Mouse (Mus musculus) megakaryocyte progenitor cell, adult 5-6 weeks (primary cell): ENCODE results near the gene Yae1d1. TPM values are rescaled to one million over a fixed set of nuclear protein-coding genes. Genes with fewer than 3 reads are reported as not detected.
A peak's percentile ranks its signal among the peaks of the same experiment; 100 is the strongest.
"Not testable (repeated sequence)": the region's sequence is repeated elsewhere in the genome, so short reads cannot be mapped to it uniquely, and the experiment has no call there.

Experiments used
- ATAC-seq: replicated peaks from 2 replicates; pipeline ENCODE4 v1.8.0; 2016; ENCODE audit warnings: mild to moderate bottlenecking, moderate TSS enrichment, inconsistent platforms; ENCODE audit not compliant: poor library complexity
- total RNA-seq, 2 experiments: library from RNA; stranded (forward) in 1 of 2; stranded (reverse) in 1 of 2; fragments of 157-497, 149-512 nt in 1 of 2; fragments of 200-1000 nt in 1 of 2; gene quantifications; 2 replicates each; pipeline versions ENCODE4 v1.2.3 to v1.2.4; 2015 to 2017

Gene Yae1d1
- total RNA-seq (2015) (10.8 and 16.0 TPM in 2 replicates), total RNA-seq (2017) (7.7 and 18.9 TPM in 2 replicates)

GRCm38 (mm10) chr13:17992697-17993514 lies at the start of gene Yae1d1:
Gene Yae1d1, minus strand, starts transcription at chr13:17993349.
- ATAC-seq: peak; percentile 99

- no peak for ATAC-seq
These were observed 45.7 kb upstream of the Yae1d1 start for GRCm38 (mm10) chr13:18038814-18039213.

GRCm38 (mm10) chr13:18016604-18017003 lies 23.5 kb upstream of the Yae1d1 start:
- ATAC-seq: peak; percentile 42; the same call in 1 of the 2 replicates

GRCm38 (mm10) chr13:18013205-18013604 lies 20.1 kb upstream of the Yae1d1 start:
- no peak for ATAC-seq

- no peak for ATAC-seq
These were observed 17.9 kb upstream of the Yae1d1 start for GRCm38 (mm10) chr13:18011055-18011454.

- no peak for ATAC-seq
These were observed 332 bp upstream of the Yae1d1 start for GRCm38 (mm10) chr13:17993515-17993847.

GRCm38 (mm10) chr13:17992009-17992408 lies 1.1 kb downstream of the Yae1d1 start:
- ATAC-seq: no peak

- peak; percentile 98 for ATAC-seq
These were observed 10.0 kb downstream of the Yae1d1 start for GRCm38 (mm10) chr13:17983194-17983593.

GRCm38 (mm10) chr13:17982634-17983033 lies 10.5 kb downstream of the Yae1d1 start:
- ATAC-seq: no peak

GRCm38 (mm10) chr13:17976854-17977739 lies 16.1 kb downstream of the Yae1d1 start:
- ATAC-seq: no peak

GRCm38 (mm10) chr13:17975891-17976290 lies 17.3 kb downstream of the Yae1d1 start:
- ATAC-seq: peak; percentile 99

- ATAC-seq: no peak
These were observed 17.7 kb downstream of the Yae1d1 start for GRCm38 (mm10) chr13:17975457-17975856.

- no peak for ATAC-seq
These were observed 18.4 kb downstream of the Yae1d1 start for GRCm38 (mm10) chr13:17974734-17975133.

GRCm38 (mm10) chr13:17960613-17961012 lies 32.5 kb downstream of the Yae1d1 start:
- peak; percentile 87 for ATAC-seq

- no peak for ATAC-seq
These were observed 38.9 kb downstream of the Yae1d1 start for GRCm38 (mm10) chr13:17954282-17954681.

GRCm38 (mm10) chr13:17950581-17950980 lies 42.6 kb downstream of the Yae1d1 start:
- not testable (repeated sequence) for ATAC-seq

GRCm38 (mm10) chr13:17949555-17949954 lies 43.6 kb downstream of the Yae1d1 start:
- ATAC-seq: no peak

GRCm38 (mm10) chr13:17944078-17944917 lies 48.9 kb downstream of the Yae1d1 start, which contains the start of gene Rala:
Gene Rala, minus strand, starts transcription at chr13:17944239.
- peak; percentile 94 for ATAC-seq

- ATAC-seq: peak; percentile 44
These were observed 49.7 kb downstream of the Yae1d1 start for GRCm38 (mm10) chr13:17943306-17944077.

- no peak for ATAC-seq
These were observed 50.8 kb downstream of the Yae1d1 start for GRCm38 (mm10) chr13:17942338-17942737.
